Mouse (Mus musculus) urinary bladder, adult 2 months (tissue): ENCODE measurements around the gene Unc45a. TPM values are rescaled to one million over a fixed set of nuclear protein-coding genes. Genes with fewer than 3 reads are reported as not detected.
"Not testable (repeated sequence)": the region's sequence is repeated elsewhere in the genome, so short reads cannot be mapped to it uniquely, and the experiment has no call there.

ENCODE experiments used
- DNase-seq: peaks from one replicate; pipeline ENCODE4 v3.0.0; 2022; ENCODE audit warnings: low spot score
- polyA plus RNA-seq: library from polyadenylated mRNA; depleted of rRNA; stranded (reverse); fragments of >200 nt; gene quantifications from 2 replicates; pipeline ENCODE4 v1.2.3, GENCODE M21; 2012

Gene Unc45a
- polyA plus RNA-seq, 1 experiment = 92.8 TPM

DNA sequence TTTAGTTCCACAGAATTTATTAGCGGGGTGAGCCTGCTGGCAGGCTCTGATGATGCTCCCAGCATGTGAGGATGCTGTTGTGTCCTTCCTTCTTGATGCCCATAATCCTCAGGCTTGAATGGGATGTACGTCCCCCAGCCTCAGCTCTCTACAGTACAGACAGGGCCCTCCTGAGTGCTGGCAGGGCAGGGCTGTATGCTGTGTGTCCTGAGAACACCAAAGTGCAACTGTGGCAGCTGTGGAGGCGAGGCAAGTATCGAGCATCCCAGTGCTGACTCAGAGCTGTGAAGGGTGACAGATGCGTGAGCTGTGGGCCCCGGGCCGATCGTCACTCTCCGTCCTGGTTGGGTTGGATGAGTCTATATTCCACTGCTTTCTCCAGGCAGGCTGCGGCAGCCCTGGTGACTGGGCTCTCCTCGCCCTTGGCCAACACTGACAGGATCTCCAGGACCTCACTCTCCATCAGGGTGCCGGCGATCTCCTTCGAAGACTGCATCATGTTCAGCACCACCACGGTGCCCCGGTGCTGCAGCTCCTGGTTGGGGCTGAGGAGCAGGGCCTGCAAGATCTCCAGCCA is 15.4 kb downstream of the Unc45a start:
- no peak for DNase-seq

DNA sequence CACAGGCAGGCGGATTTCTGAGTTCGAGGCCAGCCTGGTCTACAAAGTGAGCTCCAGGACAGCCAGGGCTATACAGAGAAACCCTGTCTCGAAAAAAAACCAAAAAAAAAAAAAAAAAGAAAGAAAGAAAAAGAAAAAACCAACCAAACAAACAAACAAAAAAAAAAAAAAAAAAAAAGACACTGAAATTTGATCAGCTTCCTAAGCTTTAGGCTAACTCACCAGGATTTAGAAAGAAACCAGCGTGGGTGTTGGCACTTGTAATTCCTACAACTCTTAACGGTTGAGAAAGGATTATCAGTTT is 16.0 kb downstream of the Unc45a start:
- not testable (repeated sequence) for DNase-seq

DNA sequence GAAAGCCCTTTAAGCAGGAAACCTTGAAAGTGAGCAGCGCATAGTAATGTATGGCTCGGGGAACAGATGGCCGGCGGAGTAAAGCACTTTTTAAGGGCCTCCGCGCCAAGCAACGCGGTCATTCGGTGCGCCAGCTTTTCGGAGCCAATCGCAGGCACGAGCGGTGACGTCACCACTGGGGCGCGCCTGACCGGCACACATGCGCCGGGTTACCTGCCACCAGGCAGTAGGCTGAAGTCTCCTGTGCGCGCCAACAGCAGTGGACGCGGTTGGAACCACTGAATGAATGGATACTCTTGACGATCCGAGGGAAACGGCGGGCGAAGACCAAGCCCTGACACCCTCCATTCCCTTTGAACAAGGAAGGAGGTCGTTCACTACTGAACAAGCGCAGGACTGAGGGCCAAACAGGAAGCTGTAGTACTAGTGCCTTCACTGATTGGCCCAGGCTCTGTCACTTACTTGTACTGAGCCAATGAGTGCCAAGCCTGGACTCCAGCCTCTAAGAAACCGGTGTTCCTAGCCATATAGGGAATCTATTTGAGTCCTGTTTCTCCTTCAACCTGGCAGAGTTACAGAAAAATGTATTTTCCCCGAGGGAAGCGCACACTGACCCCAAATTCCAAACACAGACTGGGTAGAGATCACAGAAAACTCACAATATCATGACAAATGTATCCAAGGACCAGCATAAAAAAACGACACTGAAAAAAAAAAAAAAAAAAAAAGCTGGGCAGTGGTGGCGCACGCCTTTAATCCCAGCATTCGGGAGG is 16.6 kb downstream of the Unc45a start, which contains the start of gene Rccd1:
Gene Rccd1 (minus strand): TSS at position 412 of the 773 bp plus-strand sequence.
- peak; percentile 90 for DNase-seq

DNA sequence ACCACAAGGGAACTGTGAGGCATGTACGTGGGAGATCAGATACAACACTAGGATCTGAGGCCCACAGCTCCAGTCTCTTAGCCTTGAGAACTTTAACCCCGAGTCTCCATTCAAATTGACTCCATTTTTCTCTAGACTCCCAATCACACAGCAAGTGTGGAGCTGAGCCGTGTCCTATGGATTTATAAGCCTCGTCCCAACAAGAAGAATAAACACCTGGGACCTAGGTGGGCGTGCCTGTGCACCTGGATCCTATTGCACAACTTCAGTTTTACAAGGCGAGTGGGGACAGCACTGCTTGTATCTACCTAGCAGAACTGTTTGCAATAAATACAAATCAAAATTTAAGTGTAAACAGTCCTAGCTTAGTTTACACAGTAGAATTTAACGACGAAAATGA is 17.5 kb downstream of the Unc45a start:
- DNase-seq = no peak

DNA sequence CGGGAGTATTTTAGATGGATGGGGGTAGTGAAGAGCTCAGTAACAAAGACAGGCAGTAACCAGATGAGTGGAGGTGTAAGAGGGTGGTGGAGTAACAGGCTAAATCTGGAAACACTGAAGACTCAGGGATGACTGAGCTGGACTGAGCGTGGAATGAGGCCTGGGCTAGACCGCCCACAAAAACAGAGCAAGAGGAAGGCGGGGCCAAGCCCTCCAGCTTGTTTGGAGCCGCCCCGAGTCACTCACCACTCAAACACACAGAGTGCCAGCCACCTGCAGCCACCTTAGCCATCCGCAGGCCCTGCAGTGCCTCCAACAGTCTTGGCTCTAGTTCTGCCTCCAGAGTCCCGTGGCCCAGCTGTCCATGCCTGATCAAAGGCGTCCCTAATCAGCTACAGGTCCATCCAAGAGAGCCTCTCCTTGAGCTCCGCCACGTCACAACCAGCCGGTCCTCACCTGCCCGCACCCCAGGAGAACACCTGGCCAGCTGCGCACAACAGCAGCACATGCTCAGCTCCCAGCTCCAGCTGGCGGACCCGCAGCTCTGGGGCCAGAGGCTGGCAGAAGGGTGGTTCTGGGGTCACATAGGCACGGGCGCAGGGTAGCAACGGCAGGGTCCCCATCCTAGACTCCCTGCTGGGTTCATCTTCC is 20.8 kb downstream of the Unc45a start:
- DNase-seq = no peak

DNA sequence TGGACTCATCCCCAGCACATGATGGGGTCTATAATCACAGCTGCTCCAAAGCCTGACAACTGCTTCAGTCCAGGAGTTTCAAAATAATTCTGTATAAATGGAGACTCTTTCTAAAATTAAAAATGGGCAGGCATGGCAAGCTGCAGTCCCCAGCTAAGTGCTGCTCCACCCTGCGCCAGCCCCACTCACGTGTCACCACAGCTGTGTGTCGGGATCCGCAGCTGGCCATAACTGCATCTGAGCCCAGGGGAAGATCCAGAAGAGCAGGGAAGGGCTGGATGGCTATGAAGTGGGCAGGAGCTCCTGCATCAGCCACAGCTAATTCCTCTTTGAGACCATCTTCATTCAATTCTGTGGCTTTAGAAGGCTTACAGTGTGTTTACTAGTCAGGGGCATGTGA is 22.1 kb downstream of the Unc45a start:
- DNase-seq = no peak

DNA sequence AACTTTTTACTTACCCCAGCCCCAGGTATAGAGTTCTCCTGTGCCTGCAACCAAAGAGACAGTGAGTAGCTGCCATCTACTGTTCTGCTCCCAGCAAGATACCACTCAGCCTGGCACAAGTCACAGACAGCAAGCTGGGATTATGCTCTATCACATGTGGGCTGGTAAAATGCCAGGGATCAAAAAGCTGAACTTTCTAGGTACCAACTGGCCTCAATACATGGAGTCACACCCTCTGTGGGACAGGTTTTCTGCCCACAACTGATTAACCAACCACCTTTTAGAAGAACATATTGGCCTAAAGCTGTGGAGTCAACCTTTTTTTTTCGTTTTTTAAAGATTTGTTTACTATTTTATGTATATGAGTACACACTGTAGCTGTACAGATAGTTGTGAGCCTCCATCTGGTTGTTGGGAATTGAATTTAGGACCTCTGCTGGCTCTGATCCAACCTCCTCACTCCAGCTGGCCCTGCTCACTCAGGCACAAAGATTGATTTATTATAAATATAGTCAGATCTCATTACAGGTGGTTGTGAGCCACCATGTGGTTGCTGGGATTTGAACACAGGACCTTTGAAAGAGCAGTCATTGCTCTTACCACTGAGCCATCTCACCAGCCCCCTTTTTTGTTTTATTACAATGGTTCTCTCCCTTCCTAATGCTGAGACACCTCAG is 23.2 kb downstream of the Unc45a start:
- no peak for DNase-seq

DNA sequence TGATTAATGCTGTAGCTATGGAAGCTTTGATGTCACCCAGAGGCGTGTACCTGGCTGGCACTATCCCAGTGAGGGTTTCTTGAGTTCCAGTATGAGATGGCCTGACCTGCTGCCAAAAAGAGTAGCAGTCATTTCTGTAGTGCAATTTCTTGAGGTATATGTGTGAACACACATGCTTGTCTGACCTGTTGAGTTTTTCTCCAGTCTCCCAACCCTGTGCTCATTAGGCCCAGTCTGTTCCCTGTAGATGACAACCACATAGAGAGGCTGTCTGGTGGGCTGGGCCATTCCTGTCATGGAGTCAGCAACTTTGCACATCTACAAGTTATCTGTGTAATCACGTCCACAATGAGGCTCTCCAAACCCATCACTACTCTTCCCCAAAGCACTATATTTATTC is 25.1 kb downstream of the Unc45a start:
- DNase-seq = no peak

DNA sequence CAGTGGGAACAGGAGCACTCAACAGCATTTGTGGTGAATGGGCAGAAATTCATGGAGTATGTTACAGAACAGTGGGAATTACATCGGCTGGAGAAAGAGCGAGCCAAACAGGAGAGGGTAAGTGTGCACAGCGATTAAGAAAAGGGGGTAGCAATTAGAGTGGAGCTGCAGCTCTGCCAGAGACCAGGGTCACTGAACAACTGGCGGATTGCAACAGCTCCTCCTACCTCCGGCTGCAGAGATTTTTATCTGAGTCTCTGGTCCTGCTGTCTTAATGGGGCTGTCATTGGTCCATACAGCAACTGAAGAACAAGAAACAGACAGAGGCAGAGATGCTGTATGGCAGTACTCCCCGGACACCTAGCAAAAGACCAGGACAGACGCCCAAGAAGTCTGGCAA is 30.0 kb downstream of the Unc45a start:
- DNase-seq = no peak

DNA sequence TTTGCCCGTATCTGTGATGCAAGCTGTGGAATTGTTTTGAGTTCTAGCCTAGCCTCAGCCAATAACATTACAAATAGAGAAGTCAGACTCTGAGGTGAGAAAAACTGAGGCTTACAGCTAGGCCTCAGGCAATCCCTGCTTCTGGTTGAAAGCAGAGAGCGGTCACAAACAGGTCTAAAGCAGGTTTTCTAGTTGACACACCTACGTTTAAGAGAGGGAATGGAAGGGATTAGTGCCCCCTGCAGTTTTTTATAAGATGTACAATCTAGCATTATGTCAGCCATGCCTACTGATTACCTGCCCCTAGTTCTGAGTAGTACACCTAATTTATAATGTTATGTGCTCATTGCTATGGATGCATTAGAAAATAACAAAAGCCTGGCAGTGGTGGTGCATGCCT is 33.0 kb downstream of the Unc45a start:
- no peak for DNase-seq

DNA sequence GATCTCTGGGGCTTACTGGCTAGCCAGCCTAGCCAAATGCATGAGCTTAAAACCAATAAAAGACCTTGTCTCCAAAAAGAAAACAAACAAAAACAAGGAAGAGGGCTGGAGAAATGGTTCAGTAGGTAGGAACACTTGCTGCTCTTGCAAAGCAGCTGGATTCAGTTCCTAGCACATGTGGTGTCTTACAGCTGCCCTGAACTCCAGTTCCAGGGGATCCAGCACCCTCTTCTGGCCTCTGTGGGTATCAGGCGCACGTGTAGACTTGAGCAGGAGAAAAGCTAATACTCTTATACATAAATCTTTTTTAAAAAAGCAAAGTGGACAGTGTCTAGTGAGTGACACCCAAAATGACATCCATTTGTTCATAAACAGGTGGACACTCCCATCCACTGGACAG is 39.3 kb downstream of the Unc45a start:
- no peak for DNase-seq

DNA sequence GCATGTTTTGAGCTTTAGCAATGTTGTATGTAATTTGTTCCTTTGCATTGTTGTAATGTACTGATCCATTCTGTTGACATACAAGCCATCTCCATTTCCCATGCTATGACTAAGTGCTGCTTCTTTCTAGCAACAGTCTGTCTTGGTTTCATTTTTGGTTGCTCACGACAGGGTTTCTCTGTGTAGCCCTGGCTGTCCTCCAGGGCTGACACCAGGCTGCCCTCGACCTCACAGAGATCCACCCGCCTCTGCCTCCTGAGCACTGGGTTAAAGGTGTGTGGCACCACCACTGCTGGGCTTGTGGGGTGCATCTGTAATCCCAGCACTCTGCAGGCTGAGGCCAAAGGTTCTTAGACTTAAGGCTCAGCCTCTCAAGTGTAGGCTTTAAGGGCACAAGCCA is 41.2 kb downstream of the Unc45a start:
- no peak for DNase-seq

DNA sequence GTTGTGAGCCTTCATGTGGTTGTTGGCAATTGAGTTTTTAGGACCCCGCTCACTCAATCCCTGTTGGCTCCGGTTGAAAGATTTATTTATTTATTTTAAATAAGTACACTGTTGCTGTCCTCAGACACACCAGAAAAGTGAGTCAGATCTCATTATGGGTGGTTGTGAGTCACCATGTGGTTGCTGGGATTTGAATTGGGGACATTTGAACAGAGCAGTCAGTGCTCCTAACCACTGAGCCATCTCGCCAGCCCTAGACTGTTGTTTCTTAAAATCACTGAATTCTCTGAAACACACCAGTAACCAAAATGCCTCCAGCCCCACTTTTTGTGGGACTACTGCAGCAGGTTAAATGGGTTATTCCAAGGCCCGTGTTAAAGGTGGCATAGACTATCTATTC is 42.1 kb downstream of the Unc45a start:
- DNase-seq = no peak

DNA sequence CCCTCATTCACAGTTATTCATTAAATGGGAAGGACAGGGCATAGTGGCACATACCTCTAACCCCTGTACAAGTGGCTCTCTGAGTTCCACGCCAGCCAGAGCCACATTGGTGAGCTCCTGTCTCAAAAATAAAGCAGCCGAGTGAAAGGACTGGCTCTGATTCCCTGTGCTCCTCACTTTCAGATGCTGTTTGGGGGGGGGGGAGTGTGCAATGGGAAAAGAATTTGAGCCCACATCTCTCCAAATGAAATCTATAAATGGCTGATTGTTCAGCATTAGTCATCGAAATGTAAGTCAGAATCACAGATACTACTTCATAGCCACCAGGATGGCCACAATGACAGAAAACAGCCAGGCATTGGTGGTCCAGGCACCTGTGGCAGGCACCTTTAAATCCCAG is 43.8 kb downstream of the Unc45a start:
- DNase-seq = no peak

DNA sequence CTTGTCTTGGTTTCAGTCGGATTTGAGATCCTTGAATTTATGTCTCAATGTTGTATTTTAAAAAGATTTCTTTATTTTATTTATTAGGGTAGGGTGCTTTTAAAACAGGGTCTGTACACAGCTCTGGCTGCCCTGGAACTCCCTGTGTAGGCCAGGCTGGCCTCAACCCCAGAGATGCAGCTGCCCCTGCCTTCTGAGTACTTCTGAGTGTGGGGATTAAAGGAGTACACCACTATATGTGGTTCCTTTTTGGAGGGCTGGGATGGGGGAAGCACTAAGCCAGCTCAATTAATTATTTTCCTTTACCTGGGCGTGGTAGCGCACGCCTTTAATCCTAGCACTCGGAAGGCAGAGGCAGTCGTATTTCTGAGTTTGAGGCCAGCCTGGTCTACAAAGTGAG is 44.3 kb downstream of the Unc45a start:
- DNase-seq = no peak

DNA sequence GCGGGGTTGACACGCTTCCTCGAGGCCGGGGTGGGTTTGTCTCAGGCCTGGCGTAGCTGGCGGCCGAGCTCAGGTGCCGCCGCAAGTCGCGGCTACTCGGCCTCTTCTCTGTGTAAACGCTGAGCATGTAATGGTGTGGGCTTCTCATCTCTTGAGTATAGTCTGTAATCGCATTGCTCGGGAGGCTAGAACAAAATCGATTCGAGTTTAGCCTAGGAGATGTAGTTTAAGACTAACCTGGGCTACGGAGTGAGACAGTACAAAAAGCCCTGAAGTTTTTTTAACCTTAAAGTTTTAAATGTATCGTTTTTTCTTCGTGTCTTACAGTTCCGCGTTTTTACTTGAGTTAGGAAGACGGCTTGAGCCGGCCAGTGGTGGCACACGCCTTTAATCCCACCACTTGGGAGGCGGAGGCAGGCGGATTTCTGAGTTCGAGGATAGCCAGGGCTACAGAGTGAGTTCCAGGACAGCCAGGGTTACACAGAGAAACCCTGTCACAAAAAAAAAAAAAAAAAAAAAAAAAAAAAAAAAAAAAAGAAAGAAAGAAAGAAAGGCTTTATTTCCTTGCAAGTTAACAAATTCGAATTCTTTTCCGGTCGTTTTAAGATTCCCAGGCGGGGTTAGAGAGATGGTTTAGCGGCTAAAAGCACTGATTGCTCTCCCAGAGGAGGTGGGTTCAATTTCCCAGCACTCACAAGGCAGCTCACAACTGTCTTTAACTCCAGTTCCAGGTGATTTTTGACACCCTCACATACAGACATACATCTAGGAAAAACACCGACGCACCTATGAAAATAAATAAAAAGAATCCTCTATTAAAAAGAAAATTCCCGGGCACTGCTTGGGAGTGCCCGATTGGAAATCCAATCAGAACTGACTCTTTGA is 45.8 kb downstream of the Unc45a start:
- DNase-seq = no peak

DNA sequence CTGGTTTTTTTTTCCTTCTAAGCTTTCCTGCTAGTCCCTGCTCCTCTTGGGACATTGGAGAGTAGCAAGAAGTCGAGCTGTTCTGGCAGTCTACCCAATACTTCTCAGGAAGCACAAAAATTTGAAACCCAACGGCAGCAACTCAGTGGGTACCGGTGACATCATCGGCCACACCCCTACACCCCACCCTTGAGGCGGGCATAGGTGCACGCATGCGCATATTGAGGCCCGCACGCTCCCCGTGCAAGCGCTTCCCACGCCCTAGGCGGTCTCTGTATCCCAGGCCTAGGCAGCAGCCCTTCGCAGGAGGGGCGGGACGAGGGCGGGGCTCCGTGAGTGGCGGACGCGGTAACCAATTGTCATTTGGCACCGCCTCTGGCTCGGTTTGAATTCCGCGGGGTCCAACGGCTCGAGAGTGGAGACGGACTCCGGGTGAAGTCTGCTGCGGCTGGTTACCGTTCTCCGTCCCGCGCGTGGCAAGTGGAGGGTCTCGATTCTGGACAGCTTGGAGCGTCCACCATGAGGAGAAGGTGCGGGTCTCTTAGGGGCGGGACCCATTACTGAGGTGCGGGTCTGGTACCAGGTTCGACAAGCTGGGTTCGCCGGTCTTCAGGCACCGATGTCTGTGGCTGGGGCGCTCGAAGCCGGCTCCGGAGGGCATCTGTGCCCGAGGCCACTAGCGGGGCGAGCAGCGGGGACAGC is 46.6 kb downstream of the Unc45a start, which contains the start of gene Prc1:
Gene Prc1 (plus strand): TSS at position 389 of the 702 bp plus-strand sequence.
- peak; percentile 97 for DNase-seq

DNA sequence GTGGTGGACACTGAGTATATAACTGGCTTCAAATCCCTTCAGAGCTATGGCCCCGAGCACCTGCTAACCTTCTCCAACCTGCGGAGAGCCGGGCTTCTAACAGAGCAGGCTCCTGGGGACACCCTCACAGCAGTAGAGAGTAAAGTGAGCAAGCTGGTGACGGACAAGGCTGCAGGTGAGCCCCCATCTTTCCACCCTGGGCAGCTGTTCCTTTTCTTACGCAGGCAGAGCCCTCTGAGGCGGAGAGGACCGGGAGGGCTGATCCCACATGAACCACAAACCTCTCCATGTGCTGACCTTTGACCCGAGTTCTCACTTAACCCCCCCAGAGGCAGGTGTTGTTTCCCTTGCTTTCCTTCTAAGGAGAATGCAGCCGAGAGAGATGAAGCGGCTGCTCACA is 53.1 kb downstream of the Unc45a start:
- no peak for DNase-seq

DNA sequence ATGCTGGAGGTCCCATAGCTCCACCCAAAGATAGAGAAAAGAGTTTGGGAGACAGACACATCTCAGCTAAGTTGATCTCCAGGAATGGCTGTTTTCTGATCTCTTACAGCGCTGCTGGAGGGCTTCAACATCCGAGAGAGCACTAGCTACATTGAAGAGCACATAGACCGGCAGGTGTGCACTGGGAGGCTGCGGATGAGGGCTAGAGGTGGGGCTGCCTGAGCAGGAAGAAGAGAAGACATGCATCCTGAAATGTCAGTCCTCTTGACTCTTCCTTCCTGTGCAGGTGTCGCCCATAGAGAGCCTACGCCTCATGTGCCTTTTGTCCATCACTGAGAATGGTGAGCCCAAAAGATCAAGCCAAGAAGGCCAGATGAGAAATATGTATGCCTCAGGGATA is 55.1 kb downstream of the Unc45a start:
- DNase-seq = no peak

DNA sequence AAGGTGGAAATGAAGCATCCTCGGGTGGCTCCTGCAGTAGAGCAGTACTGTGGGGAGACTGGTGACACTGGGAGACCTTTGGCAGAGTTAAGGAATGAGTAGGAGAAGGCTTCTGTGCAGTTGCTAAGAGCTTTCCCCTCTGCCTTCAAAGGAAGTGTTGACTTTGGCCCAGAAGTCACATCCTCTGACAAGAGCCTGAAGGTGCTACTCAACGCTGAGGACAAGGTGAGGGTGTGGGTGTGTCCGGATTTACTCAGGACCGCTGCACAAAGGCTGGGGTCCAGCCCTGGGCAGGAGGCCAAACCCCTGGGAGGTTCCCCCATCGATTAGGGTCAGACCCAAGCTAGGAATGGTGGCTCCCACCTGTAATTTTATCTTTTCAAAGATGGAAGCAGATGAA is 56.4 kb downstream of the Unc45a start:
- DNase-seq = no peak
